Comparison of ENCODE assay signal across 8 mouse cellular contexts in the genomic region with DNA sequence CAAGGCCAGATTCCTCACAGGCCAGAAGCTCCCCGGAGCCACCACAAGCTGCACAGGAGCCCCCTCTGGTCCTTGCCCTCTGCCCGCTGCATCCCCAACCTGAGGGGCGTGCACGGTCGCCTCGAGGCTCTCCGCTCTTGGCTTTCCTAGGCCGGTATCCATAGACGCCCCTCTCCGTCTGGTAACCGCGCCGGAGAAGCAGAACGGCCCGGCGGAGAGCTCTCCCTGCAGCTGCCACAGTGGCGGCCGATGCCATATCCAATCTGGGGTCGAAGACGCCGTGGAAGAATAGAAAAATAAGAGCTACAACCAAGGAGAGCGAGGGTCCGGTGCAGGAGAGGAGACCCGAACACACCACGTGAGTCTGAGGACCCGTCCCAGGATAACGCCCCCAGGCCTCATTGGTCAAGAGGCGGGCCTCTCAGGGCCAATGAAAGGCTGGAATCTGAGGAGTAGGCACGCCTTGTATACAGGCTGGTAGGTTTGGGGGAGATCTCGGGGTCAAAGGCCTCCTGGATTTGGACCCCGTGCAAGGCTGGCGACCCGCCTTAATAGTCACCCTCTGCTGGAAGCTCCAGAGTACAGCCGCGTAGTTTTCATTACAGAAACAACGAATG. TPM values are rescaled to one million over a fixed set of nuclear protein-coding genes. Genes with fewer than 3 reads are reported as not detected.
DNase-seq lines count a peak whose midpoint lies in the region; ATAC-seq and TF ChIP-seq lines count a peak whose summit lies in the region.

Gene Dhtkd1 (minus strand): TSS at position 377 of the 617 bp plus-strand sequence.

- no peak for TF ChIP-seq POLR2A in small intestine, adult 2 months (IDR thresholded peaks at IDR 0.05; ENCODE audit: low read depth, low read length)

- no peak for TF ChIP-seq CTCF in small intestine, adult 2 months (IDR thresholded peaks at IDR 0.05; ENCODE audit: extremely low read depth, insufficient read length, insufficient replicate concordance, low read depth, low read length)

- no peaks in the 10 kb centered on the region for H3K27me3 ChIP-seq in erythroblast, embryonic 14.5 days (ENCODE audit: control insufficient read depth)
- H3K27me3 ChIP-seq in heart, embryonic 10.5 days (ENCODE audit: insufficient read depth, poor library complexity, severe bottlenecking) = no peaks in the 10 kb centered on the region
- no peaks in the 10 kb centered on the region for H3K27me3 ChIP-seq in limb, embryonic 12.5 days
- no peaks in the 10 kb centered on the region for H3K27me3 ChIP-seq in midbrain, embryonic 12.5 days
- no peaks in the 10 kb centered on the region; the same call in 1 of the 2 replicates for H3K27me3 ChIP-seq in small intestine, adult 2 months (ENCODE audit: control insufficient read depth, insufficient read depth, low read length)

- H3K4me1 ChIP-seq in erythroblast, embryonic 14.5 days (ENCODE audit: control insufficient read depth) = peaks cover 64% of the 10 kb centered on the region
- peaks cover 11% of the 10 kb centered on the region; the same call in 1 of the 2 replicates for H3K4me1 ChIP-seq in heart, embryonic 10.5 days
- peaks cover 5% of the 10 kb centered on the region for H3K4me1 ChIP-seq in limb, embryonic 12.5 days (replicated peaks)
- peaks cover 10% of the 10 kb centered on the region for H3K4me1 ChIP-seq in midbrain, embryonic 12.5 days
- peaks cover 5% of the 10 kb centered on the region for H3K4me1 ChIP-seq in small intestine, adult 2 months (ENCODE audit: control insufficient read depth, insufficient read depth, insufficient read length, low read length)

- peak within 1 kb of the TSS; percentile 75 for H3K4me2 ChIP-seq in limb, embryonic 12.5 days
- H3K4me2 ChIP-seq in midbrain, embryonic 12.5 days (replicated peaks) = peak within 1 kb of the TSS; percentile 74

- H3K9ac ChIP-seq in limb, embryonic 12.5 days (replicated peaks) = peak within 1 kb of the TSS; percentile 63
- peak within 1 kb of the TSS; percentile 58 for H3K9ac ChIP-seq in midbrain, embryonic 12.5 days (replicated peaks)

- H3K36me3 ChIP-seq in erythroblast, embryonic 14.5 days (ENCODE audit: control insufficient read depth) = no peaks in the 10 kb centered on the region
- no peaks in the 10 kb centered on the region for H3K36me3 ChIP-seq in heart, embryonic 10.5 days
- H3K36me3 ChIP-seq in limb, embryonic 12.5 days = no peaks in the 10 kb centered on the region
- H3K36me3 ChIP-seq in midbrain, embryonic 12.5 days = no peaks in the 10 kb centered on the region
- H3K36me3 ChIP-seq in small intestine, adult 2 months (ENCODE audit: control insufficient read depth, insufficient read depth, low read length) = no peaks in the 10 kb centered on the region

- peak; percentile 22 to 25 for DNase-seq in B cell, adult 2 months
- peak; percentile 59 for DNase-seq in brain, embryonic 18.5 days (ENCODE audit: low read depth, low spot score)
- DNase-seq in heart, embryonic 10.5 days (ENCODE audit: low spot score) = peak; percentile 93
- DNase-seq in kidney, adult 8-10 months = peak; percentile 87 to 88

- peak within 1 kb of the TSS; percentile 83 for H3K27ac ChIP-seq in heart, embryonic 10.5 days
- 0 out of 2 replicates have a peak within 1 kb of the TSS, but pooled peaks have one; percentile 19 for H3K27ac ChIP-seq in limb, embryonic 12.5 days
- H3K27ac ChIP-seq in midbrain, embryonic 12.5 days (replicated peaks) = 0 out of 2 replicates have a peak within 1 kb of the TSS, but pooled peaks have one; percentile 7
- H3K27ac ChIP-seq in small intestine, adult 2 months (ENCODE audit: insufficient read depth, low read depth, low read length) = no peak within 1 kb of the TSS

- H3K9me3 ChIP-seq in erythroblast, embryonic 14.5 days (ENCODE audit: control insufficient read depth, low read length) = no peaks in the 10 kb centered on the region
- no peaks in the 10 kb centered on the region for H3K9me3 ChIP-seq in heart, embryonic 10.5 days
- no peaks in the 10 kb centered on the region for H3K9me3 ChIP-seq in limb, embryonic 12.5 days
- H3K9me3 ChIP-seq in midbrain, embryonic 12.5 days = no peaks in the 10 kb centered on the region

- peak; percentile 92 for ATAC-seq in limb, embryonic 12.5 days (ENCODE audit: insufficient number of reproducible peaks, insufficient read depth, low FRiP score, low TSS enrichment, low read depth)
- ATAC-seq in midbrain, embryonic 12.5 days (ENCODE audit: low FRiP score, low read depth) = peak; percentile 94

- under 1% methylated on average over 36 of the region's 36 CpGs for WGBS in heart, embryonic 10.5 days
- WGBS in limb, embryonic 12.5 days = under 1% methylated on average over 36 of the region's 36 CpGs
- 1% methylated on average over 36 of the region's 36 CpGs for WGBS in midbrain, embryonic 12.5 days
- WGBS in small intestine, adult 2 months = 2% methylated on average over 36 of the region's 36 CpGs

- H3K4me3 ChIP-seq in erythroblast, embryonic 14.5 days (replicated peaks) = peak within 1 kb of the TSS; percentile 75
- H3K4me3 ChIP-seq in heart, embryonic 10.5 days = peak within 1 kb of the TSS; percentile 77
- H3K4me3 ChIP-seq in limb, embryonic 12.5 days (replicated peaks) = peak within 1 kb of the TSS; percentile 62
- peak within 1 kb of the TSS; percentile 57 for H3K4me3 ChIP-seq in midbrain, embryonic 12.5 days
- H3K4me3 ChIP-seq in small intestine, adult 2 months (ENCODE audit: low read depth, low read length) = peak within 1 kb of the TSS; percentile 70

RNA-seq across cellular contexts. Expression of gene Dhtkd1, which starts in this region (rescaled TPM):
- polyA plus RNA-seq in erythroblast, embryonic 14.5 days (2012) = not detected in 2 replicates
- 3.4 and 4.2 TPM in 2 replicates for polyA plus RNA-seq in heart, embryonic 10.5 days (2016; fragmentation: Nextera tagmentation; extraction: Ambion mirVana)
- polyA plus RNA-seq in limb, embryonic 12.5 days (2016; fragmentation: Nextera tagmentation; extraction: Ambion mirVana) = 5.8 and 8.5 TPM in 2 replicates
- 5.5 and 6.1 TPM in 2 replicates for polyA plus RNA-seq in midbrain, embryonic 12.5 days (2016; fragmentation: Nextera tagmentation; extraction: Ambion mirVana)
- 0.13 and 0.83 TPM in 2 replicates for polyA plus RNA-seq in small intestine, adult 2 months (2012; rRNA removed)

Comparison
In these comparisons a context has a peak if more than half of its experiments do, and no peak if none do; other contexts are left out.
1. DNase-seq: peak in every context shown above with its lines; median percentile 93 in heart, embryonic 10.5 days; 88 in kidney, adult 8-10 months; 59 in brain, embryonic 18.5 days; 24 in B cell, adult 2 months.